Mouse (Mus musculus): ENCODE results near the gene Rad23b.
"Not testable (repeated sequence)": the region's sequence is repeated elsewhere in the genome, so short reads cannot be mapped to it uniquely, and the experiment has no call there.

Gene Rad23b

GRCm38 (mm10) chr4:55349452-55350218 lies at the start of gene Rad23b:
Gene Rad23b, plus strand, starts transcription at chr4:55350043.
- peak; percentile 100 for DNase-seq

DNA sequence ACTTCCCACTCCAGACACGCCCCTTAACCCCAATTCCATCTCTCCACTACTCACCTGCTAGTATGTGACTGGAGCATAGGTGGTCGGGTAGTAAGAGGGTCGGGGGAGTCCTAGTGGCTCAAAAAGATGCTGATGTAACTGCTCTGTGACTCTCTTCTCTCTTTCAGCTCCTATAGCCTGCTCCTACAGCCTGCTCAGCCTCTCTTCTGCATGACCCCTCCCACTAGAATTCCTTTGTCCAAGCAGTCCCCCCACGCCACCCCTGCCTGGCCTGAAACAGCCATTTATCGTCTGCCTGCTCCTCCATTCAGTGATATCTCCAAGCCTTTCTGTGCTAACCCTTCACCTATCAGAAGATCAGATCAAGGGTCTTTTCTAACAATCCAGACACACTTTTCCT lies 45.7 kb upstream of the Rad23b start:
- no peak for DNase-seq

- DNase-seq, result no peak
Observed at GRCm38 (mm10) chr4:55306636-55307035, 43.2 kb upstream of the Rad23b start.

GRCm38 (mm10) chr4:55316726-55317125 lies 33.1 kb upstream of the Rad23b start:
- DNase-seq, result no peak

DNA sequence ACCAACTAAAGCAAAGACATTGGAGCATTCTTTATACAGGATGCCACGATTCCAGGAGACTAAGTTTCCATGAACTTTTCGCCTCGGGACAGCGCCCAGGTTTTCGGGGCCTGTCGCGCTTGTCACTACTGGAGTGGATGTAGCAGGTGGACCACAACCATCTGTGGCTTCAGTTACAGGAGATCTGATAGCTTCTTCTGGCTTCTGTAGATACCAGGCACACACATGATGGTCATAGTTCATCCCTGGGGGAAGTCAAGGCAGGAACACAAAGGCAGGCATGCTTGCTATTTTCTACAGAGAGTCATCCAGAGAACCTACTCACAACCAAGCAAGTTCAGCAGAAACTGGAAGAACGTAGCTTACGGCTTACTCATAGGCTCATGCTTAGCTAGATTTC lies 31.5 kb upstream of the Rad23b start:
- DNase-seq, result not testable (repeated sequence)

DNA sequence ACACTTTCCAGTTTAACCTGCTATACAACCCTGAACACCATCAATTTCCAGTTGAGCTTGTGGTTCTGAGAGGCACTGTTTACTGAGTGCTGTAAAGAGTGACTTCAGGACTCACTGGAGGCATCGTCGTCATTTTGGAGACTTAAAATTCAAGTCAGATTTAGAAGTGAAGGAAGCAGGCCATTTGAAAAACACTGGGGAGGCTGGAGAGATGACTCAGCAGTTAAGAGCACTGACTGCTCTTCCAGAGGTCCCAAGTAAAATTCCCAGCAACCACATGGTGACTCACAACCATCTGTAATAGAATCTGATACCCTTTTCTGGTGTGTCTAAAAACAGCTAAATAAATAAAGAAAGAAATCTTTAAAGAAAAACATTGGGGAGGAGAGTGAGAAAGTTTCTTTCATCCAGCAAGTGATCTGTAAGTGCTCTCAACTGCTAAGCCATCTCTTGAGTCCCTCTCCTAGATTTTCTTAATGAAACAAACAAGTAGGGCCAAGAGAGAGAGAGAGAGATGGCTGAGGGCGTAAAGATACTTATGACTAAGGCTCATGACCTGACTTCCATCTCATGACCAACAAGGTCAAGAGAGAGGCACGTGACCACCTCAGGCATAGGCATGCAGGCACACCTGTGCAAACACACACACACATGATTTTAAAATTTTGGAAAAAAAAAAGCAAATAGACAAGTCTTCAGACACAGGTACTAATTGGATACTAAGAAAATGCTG lies 23.9 kb upstream of the Rad23b start:
- no peak for DNase-seq

- no peak for DNase-seq
Observed at GRCm38 (mm10) chr4:55327508-55327907, 22.3 kb upstream of the Rad23b start.

GRCm38 (mm10) chr4:55328471-55328870 lies 21.4 kb upstream of the Rad23b start:
- DNase-seq, result no peak

DNA sequence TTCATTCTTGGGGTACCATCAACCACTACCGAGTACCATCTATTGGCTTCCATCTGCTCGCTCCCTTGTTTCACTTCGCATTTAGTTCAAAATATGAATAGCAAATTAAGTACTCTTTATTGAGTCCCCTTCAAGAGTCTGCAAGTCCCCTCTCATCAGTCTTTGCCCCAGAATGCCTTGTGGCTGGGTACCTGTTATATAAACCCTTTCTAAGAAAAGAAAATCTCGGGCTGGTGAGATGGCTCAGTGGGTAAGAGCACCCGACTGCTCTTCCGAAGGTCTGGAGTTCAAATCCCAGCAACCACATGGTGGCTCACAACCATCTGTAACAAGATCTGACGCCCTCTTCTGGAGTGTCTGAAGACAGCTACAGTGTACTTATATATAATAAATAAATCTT lies 20.9 kb upstream of the Rad23b start:
- not testable (repeated sequence) for DNase-seq

DNA sequence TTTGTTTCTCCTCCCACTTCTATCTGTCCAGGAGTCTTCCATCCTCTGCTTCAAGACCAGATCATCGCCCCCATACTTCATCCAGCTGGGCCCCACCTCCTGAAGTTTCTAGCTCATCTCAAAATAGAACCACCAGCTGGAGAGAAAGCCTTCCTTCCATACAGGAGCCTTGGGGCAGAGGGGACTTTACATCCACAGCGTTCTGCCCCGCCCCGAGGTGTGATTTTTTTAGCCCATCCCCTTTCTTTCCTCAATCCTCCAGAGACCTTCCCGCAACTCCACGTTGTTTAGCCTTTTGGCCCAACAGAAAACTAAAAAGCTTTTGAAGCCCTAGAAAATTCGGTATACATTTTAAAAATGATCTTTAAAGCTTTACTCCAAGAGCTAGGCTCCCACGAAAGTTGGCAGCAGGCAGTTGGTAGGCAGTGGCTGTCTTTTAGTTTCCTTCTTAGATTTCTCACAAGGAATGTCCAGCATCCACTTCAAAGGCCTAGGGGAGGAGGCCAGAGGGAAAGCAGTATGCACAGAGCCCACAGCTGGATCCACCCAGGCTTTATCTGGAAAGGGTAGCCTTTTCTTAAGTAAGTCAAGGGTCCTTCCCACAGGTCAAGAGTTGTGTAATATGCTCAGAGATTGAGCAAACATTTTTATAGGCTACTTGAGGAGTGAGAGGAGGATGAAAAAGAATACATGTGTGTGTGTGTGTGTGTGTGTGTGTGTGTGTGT lies 20.1 kb upstream of the Rad23b start:
- DNase-seq, result no peak

- no peak for DNase-seq
Observed at GRCm38 (mm10) chr4:55335030-55335770, 14.6 kb upstream of the Rad23b start.

- no peak for DNase-seq
Observed at GRCm38 (mm10) chr4:55338905-55339304, 10.9 kb upstream of the Rad23b start.

GRCm38 (mm10) chr4:55339388-55339787 lies 10.5 kb upstream of the Rad23b start:
- DNase-seq, result no peak

GRCm38 (mm10) chr4:55341797-55342196 lies 8.0 kb upstream of the Rad23b start:
- no peak for DNase-seq

DNA sequence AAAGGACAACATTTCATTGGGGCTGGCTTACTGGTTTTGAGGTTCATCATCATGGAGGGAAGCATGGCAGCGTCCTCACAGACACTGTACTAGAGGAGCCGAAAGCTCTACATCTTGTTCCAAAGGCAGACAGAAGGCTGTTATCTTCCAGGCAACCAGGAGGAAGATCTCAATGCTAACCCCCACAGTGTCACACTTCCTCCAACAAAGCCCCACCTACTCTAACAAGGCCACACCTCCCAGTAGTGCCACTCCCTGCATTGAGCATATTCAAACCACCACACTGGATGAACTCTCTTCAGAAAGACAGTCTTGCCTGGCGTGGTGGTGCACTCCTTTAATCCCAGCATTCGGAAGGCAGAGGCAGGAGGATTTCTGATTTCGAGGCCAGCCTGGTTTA lies 7.2 kb upstream of the Rad23b start:
- peak; percentile 63 for DNase-seq

DNA sequence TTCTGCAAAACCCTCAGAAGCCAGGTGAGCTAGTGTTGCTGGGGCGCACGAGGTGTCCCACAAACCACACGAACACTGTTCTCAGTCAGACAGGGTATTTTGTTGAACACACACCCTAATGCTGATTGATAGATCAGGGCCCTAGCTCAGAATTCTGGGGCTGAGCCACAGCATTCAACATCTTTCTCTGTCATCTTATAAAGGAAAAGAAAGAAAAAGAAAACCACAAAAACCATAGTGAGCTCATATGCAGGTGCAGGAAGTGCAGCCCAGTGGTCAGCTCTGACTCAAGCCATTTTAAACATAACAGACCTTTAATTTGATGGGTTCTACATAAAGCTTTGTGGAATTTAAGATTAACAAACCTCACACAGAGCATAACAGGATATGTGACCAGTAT lies 6.6 kb upstream of the Rad23b start:
- peak; percentile 51 for DNase-seq

GRCm38 (mm10) chr4:55348759-55349451 lies 938 bp upstream of the Rad23b start:
- no peak for DNase-seq

- DNase-seq, result peak; percentile 78
Observed at GRCm38 (mm10) chr4:55350219-55350931, 532 bp downstream of the Rad23b start.

GRCm38 (mm10) chr4:55351037-55351436 lies 1.2 kb downstream of the Rad23b start:
- no peak for DNase-seq

GRCm38 (mm10) chr4:55351860-55352259 lies 2.0 kb downstream of the Rad23b start:
- no peak for DNase-seq

DNA sequence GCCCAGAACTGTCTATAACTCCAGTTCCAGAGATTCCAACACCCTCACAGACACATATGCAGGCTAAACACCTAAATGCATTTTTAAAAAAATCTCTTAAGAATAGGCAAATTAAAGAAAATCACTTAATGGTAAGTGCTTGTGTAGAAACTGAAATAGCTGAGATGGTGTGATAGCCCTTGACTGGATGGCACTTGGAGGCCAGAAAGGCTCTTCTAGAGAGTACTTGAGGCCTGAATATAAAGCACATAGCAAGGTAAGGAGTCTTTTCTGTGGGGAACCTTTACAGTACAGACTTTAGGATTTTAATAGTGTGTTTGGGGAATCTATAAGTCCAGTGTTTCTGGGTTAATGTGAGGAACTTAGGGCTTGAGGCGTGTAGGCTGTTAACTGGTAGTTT lies 4.2 kb downstream of the Rad23b start:
- no peak for DNase-seq

DNA sequence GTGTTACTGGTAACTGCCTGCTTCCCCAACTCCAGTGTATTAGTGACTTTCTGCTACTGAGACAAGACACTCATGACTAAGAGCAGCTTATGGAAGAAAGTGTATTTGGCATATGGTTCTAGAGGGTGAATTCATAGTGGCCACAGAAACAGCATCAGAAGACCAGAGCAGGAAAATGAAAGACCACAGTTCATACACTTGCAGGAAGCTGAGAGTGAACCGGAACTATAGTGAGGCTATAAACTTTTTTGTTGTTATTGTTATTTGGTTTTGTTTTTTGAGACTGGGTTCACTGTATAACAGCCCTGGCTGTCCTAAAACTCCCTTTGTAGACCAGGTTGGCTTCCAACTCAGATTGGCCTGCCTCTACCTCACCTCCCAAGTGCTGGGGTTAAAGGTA lies 6.0 kb downstream of the Rad23b start:
- no peak for DNase-seq

Data from thymus, postnatal 14 days (tissue).